Mouse (Mus musculus) heart, adult 18-20 months (tissue): ENCODE results near the gene Degs1. TPM values are rescaled to one million over a fixed set of nuclear protein-coding genes. Genes with fewer than 3 reads are reported as not detected.

Experiments used
- DNase-seq, 2 experiments: peaks; one replicate each; pipeline ENCODE4 v3.0.0; 2021 to 2022; ENCODE audit warnings: mixed read lengths in 1 of 2
- total RNA-seq, 2 experiments: library from RNA; stranded (reverse); gene quantifications; 2 replicates each; pipeline ENCODE4 v1.2.3; 2021

The Degs1 gene
- total RNA-seq, 2 experiments from 2014 or later: 59.4 to 62.4 TPM

DNA sequence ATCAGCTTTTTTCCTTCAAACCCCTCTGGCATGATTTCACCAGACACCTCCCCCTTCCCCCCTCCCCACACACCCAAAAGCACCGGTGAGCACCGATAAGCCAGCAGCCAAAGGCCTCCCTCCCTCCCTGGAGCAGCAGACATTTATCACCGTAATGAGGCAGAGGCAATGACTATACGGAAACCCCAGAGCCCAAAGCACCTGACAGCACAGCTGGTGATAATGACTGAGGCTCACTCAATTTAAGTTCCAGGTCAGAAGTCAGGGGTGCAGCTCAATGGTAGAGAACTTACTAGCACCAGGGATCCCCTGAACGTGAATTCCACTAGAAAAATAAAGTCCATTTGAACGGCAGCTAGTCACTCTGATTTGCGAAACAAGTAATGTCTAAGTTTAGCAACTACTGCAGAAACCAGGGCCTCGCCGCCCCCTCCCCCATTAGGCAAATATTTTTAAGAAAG, 1.3 kb downstream of the Degs1 start:
- DNase-seq: peak in 1 of 2 experiments; percentile 26

DNA sequence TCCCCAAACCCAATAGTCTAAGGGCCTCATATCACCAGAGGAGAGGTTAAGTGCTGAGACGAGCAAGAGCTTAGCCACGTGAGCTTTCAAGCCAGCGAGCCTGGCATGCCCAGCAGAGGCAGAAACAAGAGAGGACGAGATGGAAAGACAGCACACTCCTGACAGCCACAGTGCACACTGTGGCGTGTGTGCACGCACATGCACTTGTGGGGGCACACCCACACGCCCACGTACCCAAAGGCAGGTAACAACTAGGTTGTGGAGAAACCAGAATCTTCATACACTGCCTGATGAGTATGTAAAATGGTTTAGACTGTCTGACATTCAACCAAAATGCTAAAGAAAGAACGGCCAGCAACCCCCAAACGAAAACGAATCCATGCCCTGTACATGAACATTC, 2.0 kb downstream of the Degs1 start:
- peak in 1 of 2 experiments; percentile 27 for DNase-seq

DNA sequence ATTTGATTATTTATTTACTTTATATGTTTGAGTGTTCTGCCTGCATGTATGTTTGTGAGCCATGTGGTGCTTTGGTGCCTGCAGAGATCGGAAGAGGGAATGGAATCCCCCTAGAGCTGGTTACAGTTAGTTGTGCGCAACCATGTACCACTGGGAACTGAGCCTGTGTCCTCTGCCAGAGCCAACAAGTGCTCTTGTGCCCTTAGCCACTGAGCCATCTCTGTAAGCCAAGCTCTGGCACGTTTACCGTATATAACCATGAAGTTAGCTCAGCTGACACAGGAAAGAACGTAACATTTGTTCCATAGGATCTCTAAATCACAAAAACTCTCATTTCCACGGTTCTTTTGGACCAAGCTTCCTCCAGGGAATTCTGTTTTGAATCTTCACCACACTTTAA, 2.6 kb downstream of the Degs1 start:
- peak in 1 of 2 experiments; percentile 27 for DNase-seq

DNA sequence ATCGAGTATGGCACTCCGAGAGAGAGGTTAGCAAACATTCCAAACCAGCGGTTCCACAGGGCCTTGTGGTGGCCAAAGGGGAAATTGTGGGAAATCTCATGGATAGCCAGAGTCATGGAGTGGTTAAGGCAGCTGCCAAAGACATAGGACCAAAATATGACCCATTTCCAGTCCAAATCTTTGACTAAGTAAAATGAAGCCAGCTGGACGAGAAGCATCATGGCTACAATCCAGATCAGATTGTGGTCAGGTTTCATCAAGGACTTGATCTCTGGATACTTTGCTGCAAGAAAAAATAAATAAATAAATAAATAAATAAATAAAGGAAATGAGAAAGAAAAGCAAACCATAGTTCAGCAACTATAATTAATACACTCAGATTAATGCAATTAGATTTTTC, 3.2 kb downstream of the Degs1 start:
- DNase-seq: no peak

DNA sequence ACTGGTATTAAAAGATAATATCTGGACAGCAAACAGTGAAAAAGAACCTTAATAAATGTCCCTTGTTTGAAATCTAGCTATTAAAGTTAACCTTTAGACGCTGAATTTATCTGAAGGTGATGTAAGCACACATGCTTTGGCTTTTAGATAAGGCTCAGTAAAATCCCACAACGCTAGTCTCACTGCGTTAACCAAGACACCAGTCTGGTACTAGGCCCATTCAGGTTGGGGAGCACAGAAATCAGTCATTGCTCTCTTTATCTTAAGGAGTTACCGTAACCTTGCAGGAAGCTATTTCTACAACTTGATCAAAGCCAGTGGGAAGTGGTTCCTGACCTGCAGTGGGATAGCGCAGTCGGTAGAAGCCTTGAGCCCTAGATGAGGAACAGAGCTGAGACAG, 7.5 kb downstream of the Degs1 start:
- DNase-seq: no peak

DNA sequence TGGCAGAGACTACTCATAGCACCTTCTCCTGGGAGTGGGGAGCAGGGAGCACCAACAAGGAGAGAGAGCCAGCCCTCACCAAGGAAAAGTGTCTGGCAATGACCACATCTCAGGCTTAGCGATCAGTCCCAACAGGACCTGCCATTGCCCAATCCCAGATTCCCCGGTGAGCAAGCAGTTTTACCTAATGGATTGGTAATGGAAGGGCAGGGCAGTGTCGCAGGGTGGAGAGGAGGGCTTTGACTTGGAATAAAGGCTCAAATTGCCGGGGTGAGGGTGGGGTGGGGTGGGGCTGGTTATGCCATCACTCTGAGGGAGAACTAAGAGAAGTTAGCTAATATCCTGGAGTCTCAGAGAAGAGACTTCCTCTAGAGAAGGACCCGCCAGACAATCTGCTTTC, 11.0 kb downstream of the Degs1 start:
- DNase-seq: no peak

DNA sequence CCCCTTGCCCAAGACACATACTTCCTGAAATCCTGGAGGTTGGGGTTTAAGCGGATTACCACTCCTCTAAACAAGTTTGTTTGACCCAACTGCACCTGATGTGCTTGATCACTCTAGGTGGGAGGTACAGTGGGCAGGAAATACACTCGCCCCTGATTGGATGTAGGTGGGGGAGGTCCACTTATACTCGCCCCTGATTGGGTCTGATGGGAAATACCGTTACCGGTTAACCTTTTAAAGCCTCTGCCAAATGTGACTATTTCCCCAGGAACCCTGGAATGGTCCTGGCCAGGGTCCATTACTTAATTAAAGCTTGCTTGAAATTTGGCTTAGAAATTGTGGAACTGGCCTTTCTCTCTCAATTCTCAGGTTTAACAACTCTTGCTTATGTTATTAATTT, 11.5 kb downstream of the Degs1 start:
- DNase-seq: no peak

DNA sequence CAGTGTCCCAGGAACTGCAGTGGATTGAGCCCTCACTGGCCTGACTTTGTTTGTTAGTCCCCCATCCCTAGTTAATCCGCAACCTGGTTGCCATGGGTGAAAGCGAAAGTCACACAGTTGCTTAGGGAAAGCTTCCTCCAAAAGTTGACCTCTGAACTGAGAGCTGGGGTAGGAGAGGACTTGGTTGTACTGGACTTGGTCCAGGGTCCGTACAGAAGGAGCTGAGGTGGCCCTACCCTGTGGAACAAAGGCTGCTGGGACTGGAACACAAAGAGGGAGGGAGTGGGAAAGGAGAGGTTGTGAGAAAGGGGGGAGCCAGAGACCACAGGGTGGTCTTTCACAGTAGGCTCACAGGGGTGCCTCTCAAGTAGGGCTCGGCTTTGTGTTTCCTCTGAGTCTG, 14.3 kb downstream of the Degs1 start:
- DNase-seq: no peak

DNA sequence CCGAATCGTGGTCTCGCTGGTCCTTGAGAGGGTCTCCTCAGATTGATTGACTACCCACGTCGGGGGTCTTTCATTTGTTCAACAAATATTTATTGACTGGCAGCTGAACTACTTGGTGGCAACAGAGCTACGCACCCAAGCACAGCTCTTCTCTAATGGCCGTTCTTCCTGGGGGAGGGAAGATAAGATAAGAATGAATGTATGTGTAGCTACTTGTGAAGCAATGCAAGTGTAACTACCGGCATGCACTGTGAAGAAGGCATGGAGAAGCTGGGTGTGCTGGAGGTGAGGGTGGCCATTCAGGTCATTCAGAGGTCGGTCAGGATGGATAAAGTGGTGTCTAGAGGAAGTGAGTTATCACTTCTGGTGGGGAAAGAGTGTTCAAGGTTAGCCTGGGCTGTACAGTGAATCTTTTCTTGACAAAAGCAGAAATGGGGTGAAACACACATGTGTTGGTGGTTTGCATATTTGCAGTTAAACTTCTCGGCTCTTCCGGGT, 16.5 kb downstream of the Degs1 start:
- no peak for DNase-seq

DNA sequence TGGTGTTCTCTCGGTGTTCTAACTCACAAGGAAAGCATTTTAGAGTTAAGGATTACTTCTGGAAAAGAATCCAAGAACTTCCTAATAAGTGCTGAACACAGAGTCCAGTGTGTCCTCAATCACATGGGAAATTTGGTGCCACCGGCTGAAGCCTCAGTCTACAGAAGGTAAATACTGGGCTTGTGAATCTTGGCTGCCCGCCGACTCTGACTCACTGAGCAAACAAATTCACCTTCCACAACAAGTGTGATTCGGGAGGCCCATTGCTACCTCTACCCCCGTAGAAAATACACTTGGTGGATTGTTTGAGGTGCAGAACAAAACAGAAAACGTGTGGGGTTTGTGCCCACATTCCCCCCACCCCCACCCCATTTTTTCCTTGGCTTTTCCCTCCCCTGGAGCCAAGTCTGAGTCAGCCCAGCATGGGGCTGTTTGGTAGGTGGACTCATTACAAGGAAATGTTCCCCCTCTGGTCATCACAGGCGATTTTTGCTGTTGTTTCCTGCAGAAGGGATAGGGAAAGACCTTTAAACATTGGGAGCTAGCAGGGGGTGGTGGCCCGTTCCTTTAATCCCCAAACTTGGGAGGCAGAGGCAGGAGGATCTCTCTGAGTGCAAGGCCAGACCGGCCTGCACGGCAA, 26.4 kb downstream of the Degs1 start:
- peak in 1 of 2 experiments; percentile 17 for DNase-seq

DNA sequence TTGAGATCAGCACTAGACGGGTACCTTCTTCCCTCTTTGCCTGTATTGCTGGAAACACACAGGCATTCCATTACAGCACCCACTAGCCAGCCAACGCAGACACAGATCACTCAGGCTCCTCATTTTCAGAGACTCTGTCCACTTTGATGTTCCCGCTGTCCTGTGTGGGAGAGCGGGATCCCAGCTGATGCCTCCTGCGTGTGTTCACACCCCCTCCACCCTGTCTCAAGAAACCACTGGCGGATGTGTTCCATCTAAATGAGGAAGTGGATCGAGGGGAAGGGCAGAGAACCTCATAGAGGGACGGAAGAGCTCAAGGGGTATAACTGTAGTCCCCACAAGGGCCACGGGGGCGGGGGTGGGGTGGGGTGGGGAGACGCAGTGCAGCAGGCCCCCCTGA, 27.6 kb downstream of the Degs1 start:
- peak in 1 of 2 experiments; percentile 38 for DNase-seq

DNA sequence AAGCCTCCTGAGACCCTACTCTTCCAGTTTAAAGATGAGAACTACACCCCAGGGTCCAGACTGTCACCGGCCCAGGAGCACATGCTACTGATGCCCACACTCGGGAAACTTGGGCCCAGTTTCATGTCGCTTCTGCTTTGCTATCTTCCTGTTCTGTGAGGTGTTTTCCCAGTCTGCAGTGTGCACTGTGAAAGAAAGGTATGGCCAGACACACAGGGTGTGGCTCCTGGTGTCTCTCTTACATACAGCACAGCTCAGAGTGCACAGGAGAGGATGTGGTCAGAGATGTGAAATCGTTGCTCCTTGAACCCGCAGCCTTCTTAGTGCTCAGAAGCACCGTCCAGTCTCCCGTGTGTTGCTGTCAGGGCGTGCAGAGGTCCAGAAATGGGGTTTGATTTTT, 28.0 kb downstream of the Degs1 start:
- DNase-seq: no peak

DNA sequence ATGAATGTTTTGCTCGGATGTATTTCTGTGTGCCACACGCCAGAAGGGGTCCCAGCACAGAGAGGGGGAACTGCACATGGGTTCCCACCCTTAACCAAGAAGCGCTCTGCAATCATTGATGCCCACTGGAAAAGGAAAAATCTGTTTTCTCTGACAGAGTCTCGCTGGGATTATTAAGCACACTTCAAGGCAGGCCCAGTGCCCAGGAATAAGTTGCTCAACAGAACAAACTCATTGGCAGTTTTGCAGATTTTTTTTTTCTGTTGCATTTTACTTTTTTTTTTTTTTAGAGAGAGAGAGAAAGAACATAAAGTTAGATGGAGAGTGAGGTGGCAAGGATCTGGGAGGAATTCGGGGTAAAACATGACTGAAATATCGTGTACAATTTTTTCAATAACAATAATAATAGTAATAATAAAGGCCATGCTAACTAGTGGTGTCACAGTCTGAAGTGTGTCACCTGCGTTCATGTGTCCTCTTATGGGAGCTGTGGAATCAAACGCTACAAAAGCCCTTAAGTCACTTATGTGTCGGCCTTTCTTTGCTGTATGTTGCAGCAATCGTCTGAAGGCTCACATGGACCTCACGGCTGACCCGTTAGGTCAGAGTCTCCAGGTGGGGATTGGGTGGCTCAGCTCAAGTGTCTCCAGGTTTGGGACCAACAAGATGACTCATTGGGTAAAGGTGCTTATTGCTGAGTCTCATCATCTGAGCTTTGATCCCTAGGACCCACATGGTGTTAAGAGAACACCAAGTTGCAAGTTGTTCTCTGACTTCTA, 28.7 kb downstream of the Degs1 start:
- DNase-seq: no peak

DNA sequence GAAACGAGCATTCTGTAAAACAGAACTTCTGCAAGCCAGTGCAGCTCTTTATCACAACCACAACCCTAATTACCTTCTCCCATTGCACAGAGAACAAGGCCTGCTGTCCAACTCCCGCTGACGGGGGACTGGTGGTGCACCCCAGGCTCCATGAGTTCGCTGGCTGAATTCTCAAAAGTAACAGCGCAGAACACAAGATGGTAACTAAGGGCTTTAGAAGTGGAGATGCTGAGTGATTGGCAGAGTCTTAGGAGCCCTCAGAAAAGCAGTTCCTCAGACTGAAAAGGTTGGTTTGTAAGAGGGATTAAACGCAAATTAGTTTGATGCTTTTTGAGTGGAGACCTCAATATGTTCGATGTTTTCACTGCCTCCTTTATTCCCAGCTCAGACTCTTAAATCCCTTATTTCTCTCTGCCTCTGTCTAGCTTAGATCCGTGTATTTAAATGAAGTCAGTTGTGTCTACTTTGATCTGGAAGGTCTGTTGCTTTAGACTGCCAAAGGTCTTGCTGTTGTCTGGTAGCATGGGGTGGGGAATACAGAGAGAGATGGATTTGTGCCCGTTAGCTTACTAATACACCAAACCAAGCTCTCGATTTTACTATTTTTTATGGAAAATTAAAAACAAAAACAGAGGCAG, 30.0 kb downstream of the Degs1 start:
- no peak for DNase-seq

DNA sequence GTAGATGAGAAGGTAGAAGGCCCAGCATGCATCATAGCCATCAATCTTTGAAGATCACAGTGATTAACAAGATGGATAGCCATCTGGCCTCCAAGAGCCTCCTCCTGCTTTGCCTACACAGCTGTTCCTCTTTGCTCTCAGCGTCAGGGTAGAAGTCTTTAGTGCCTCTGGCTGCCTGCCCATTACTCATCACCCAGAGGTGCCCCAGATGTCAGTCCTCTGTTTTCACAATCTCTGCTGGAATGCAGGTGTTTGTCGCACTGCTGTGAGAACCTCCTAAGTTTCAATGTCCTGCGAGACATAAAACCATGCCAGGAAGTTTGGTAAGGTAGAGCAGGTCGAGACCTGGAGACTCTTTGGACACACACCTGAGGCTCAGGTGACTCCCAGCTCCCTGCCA, 31.9 kb downstream of the Degs1 start:
- no peak for DNase-seq

DNA sequence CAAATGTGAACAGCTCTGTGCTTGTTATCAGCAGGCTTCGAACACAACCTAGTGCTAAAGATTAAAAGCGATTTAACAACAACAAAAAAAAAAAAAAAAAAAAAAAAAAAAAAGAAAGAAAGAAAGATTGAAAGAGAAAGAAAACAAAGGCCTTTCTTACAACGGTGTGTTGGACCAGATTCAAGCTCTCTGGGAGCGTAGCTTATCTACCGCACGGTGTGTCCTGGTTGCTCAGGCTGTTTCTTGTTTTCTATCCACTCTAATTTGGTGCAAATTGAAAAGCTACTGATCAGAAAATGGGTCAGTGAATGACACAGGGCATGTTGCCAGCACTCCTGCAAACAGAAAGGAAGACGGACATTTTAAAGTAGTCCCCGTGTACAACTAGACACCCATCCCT, 33.3 kb downstream of the Degs1 start:
- DNase-seq: no peak

DNA sequence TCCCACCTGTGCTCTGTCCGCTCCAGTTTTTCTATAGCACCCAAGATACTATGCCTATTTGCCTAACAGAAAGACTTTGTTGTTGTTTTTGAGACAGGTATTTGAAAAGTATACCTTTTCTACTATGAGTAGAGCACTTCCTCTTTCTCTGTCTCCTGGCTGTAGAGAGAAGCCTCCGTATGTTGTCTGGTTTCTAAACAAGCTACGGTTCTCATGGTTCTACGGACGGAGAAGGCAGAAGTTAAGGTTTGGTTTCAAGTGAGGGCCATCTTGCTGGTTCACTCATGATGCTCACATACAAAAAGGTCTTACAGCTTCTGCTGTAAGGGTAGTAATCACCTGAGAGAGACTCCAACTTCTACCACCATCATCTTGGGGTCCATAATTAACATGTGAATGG, 37.6 kb downstream of the Degs1 start:
- no peak for DNase-seq

DNA sequence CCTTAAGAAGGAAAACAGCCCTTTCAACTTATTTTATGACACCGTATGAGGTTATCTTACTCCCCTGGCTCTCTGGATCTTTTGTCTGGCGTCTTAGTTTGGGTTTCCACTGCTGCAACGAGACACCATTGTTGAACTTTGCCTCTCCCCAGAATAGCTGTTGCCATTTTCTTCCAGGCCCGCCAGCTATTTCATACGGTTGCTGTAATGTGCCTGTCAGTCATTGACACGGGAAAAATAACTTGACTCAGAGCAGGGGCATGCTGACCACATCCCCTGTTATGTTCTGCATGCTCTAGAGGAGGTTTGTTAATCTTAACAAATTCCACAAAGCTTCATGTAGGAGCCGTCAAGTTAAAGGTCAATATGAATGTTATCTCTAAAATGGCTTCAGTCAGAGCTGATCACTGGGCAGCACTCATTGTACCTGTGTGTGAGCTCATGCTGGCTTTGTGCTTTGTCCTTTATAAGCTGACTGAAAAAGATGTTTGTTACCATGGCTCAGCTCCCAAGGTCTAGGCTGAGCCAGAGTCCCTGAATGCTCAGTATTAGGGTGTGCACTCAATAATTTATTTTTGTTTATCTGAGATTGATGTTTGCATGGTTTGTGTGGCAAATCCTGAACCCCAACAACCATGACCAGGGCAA, 44.4 kb downstream of the Degs1 start:
- DNase-seq: no peak

DNA sequence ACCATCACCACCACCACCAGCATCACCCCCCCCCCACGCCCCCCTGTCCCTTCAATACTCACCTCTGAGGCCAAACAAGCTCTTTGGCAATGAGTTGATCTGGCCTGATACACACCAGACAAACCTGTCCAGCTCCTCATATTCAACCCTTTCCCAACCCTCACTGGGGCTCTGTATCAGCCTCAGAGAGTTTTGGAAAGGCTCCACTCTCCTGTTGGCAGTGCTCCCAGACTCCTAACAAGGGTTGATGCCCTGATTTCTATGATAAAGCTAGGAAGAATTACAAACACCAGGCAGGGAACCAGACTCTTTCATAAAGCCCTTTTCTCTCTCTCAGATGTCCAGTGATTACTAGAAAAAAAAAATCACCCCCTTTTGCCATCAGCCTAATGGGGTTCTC, 45.2 kb downstream of the Degs1 start:
- DNase-seq: no peak

DNA sequence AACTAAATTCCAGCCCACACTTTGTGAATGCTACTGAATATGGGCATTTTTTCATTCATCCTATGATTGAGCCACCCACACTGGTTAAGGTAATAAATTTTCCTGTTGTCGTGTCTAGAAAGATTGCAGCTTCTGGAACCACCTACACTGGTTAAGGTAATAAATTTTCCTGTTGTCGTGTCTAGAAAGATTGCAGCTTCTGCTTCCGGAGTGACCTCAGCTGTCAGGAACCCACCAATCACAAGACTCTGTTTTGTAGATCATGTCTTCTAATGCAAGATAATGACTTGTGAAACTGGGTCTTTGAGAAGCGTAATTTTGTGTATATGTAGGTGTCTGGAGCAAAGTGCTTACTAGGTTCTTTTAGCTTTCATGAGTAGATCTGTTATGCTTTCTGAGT, 47.4 kb downstream of the Degs1 start:
- DNase-seq: no peak

DNA sequence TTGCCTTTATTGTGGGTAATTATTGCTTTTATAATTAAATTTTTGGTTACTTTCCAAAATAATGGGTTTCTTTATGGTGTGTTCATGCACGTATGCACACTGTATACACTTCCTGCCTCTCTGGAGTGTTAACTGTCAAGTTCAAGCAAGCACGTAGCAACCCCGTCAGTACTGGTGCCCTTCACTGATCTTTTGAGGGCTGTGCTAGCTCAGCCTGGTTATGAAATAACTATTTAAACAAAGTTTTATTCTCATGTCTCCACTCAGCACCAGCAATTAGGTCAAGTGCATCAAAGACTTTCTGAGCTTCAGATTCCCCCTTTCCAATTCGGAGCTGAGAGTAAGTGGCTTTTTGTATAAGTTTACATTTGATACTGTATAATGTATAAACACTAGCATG, 53.2 kb downstream of the Degs1 start:
- DNase-seq: no peak

DNA sequence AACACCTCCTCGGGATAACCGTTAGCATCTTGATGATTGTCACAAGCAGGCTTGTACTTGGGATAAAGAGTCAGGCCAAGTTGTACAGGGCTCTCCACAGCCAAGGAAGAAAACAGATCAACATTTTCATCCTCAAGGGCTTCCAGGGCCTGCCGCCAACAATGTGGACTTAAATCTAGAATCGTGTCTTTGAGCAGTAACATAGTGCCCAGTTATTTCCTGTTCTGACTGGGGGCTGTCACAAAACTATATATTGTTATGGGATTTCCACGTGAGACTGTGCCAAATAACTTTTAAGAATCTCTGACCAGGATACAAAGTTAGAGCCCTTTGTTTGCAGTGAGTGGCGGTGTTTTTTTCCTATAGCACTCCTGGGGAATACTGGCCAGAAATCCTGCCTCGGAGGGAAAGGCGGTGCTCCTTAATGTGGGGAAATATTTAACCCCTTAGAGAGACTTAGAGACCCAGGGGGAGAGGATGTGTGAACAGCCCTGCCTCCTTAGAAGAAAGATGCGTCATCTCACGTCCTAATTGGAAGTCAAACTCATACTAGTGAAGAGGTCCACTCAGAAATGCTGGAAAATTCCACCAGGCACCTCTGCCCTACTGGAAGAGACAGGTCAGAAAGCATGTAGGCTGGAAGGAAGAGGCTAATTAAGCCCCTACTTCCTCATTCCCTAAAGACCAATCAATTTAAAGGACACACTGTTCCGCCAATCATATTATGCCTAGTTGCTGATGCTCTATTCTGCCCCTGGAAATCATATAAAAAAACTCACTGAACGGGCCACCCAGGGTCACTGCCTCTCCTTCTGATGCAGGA, 55.3 kb downstream of the Degs1 start:
- DNase-seq: peak; percentile 7 to 29
